Mouse (Mus musculus): ENCODE data around the gene Cpne5.

GRCm38 (mm10) chr17:29165452-29165851 is 72.5 kb downstream of the Cpne5 start:
- TF ChIP-seq POLR2A (IDR thresholded peaks at IDR 0.05; ENCODE audit: extremely low read depth, insufficient read depth, low read length) (no peak), CTCF (IDR thresholded peaks at IDR 0.05; ENCODE audit: low read depth, low read length) (no peak)

All from liver, adult 2 months (tissue).